Mouse (Mus musculus): Measurements from ENCODE around the gene Rftn1. TPM values are rescaled to one million over a fixed set of nuclear protein-coding genes. Genes with fewer than 3 reads are reported as not detected.
A peak's percentile ranks its signal among the peaks of the same experiment; 100 is the strongest.

Gene Rftn1
- polyA plus RNA-seq, 1 experiment from 2014 or later, result 14.8 TPM

DNA sequence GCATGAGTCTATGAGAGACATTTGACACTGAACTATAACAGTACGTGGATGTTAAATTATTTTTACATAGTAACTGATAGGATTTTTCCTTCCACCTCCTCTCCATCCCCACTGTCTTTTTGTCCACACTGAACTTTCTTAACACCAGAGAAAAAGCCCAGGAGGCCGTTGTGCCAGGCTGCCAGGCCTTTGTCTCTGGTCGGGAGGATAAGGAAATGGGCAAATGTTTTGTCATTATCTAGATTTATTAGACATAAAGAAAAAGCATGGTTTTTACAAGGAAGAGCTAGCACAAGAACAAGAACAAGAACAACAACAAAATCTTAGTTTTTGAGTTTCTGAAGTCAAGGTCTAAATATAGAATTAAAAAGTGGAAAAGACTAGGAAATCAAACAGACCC, 4.1 kb upstream of the Rftn1 start:
- no peaks in the 10 kb centered on the region for H3K9me3 ChIP-seq (replicated peaks; ENCODE audit: control insufficient read depth, low read length)
- ATAC-seq, result no peak
- WGBS, result 60% methylated on average over 3 of the region's 3 CpGs
- no peak overlapping the region for H3K27ac ChIP-seq (ENCODE audit: low read depth, low read length)
- H3K4me2 ChIP-seq (ENCODE audit: low read length), result no peak overlapping the region
- peaks cover 3% of the 10 kb centered on the region; the same call in 1 of the 2 replicates for H3K4me1 ChIP-seq (ENCODE audit: control insufficient read depth, insufficient read depth, low read length)
- H3K36me3 ChIP-seq (ENCODE audit: control insufficient read depth, insufficient read depth, low read length), result no peaks in the 10 kb centered on the region
- no peak overlapping the region for H3K9ac ChIP-seq (ENCODE audit: low read length)
- H3K27me3 ChIP-seq (replicated peaks; ENCODE audit: control insufficient read depth, insufficient read depth, low read length), result peaks cover 15% of the 10 kb centered on the region
- no peak for DNase-seq (ENCODE audit: low spot score)
- H3K4me3 ChIP-seq (ENCODE audit: low read depth, low read length), result no peak overlapping the region

DNA sequence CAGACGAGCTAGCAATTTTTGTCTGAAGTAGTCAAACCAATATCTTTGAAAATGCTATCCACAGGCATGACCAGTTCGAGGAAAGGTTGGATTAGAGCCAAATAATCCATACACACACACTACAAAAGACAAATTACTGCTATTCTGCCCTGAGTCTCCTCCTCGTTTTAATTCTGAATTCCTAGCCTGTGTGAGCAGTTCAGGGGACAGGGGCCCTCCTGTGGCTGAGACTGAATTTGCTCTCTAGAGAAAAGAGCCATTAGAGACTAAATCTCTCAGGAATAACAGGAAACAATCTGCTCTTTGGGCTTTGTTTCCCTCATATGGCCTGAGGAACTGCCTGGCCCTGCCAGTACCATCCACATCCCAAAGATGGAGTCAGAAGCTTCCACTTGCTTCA, 3.2 kb upstream of the Rftn1 start:
- Histone ChIP-seq H3K4me2 (ENCODE audit: low read length) (no peak overlapping the region), H3K9me3 (replicated peaks; ENCODE audit: control insufficient read depth, low read length) (no peaks in the 10 kb centered on the region), H3K9ac (ENCODE audit: low read length) (no peak overlapping the region), H3K4me3 (ENCODE audit: low read depth, low read length) (no peak overlapping the region), H3K36me3 (ENCODE audit: control insufficient read depth, insufficient read depth, low read length) (no peaks in the 10 kb centered on the region), H3K27ac (ENCODE audit: low read depth, low read length) (no peak overlapping the region), H3K27me3 (replicated peaks; ENCODE audit: control insufficient read depth, insufficient read depth, low read length) (peaks cover 15% of the 10 kb centered on the region), H3K4me1 (ENCODE audit: control insufficient read depth, insufficient read depth, low read length) (peaks cover 3% of the 10 kb centered on the region; the same call in 1 of the 2 replicates)
- DNase-seq (ENCODE audit: low spot score) (peak; percentile 72), ATAC-seq (peak; percentile 47; the same call in 1 of the 2 replicates)
- WGBS, result 27% methylated on average over 3 of the region's 3 CpGs

DNA sequence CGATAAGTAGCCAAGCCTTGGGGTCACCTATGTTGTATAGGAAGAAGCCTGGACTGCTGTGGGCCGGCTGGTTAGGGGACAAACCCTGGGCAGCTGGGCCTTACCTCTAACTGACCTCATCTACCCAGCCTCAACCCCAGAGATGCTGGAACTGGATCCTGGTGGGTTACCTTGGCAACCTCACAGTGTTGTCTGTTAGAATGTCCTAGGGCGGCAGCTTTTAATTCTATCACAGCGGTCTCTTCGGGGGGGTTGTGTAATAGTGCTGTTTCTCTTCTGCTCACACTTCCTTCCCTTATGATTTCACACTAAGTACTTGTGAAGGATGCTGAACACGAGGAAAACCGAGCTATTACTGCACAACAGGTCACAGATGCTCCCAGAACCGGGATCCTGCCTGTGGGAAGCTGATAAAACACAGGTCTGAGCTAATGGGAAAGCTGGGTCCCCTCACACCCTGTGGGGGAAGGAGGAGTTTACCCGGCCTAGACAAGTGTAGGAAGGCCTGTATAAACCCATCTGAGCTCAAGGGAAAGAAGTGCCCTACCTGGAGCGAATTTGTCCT, 2.0 kb upstream of the Rftn1 start:
- Histone ChIP-seq H3K9ac (ENCODE audit: low read length) (no peak overlapping the region), H3K36me3 (ENCODE audit: control insufficient read depth, insufficient read depth, low read length) (no peaks in the 10 kb centered on the region), H3K27ac (ENCODE audit: low read depth, low read length) (no peak overlapping the region), H3K4me3 (ENCODE audit: low read depth, low read length) (no peak overlapping the region), H3K9me3 (replicated peaks; ENCODE audit: control insufficient read depth, low read length) (no peaks in the 10 kb centered on the region), H3K4me1 (ENCODE audit: control insufficient read depth, insufficient read depth, low read length) (peaks cover 3% of the 10 kb centered on the region; the same call in 1 of the 2 replicates), H3K27me3 (replicated peaks; ENCODE audit: control insufficient read depth, insufficient read depth, low read length) (peaks cover 15% of the 10 kb centered on the region), H3K4me2 (ENCODE audit: low read length) (no peak overlapping the region)
- ATAC-seq (no peak), DNase-seq (ENCODE audit: low spot score) (no peak)
- 32% methylated on average over 10 of the region's 10 CpGs for whole genome bisulfite sequencing

DNA sequence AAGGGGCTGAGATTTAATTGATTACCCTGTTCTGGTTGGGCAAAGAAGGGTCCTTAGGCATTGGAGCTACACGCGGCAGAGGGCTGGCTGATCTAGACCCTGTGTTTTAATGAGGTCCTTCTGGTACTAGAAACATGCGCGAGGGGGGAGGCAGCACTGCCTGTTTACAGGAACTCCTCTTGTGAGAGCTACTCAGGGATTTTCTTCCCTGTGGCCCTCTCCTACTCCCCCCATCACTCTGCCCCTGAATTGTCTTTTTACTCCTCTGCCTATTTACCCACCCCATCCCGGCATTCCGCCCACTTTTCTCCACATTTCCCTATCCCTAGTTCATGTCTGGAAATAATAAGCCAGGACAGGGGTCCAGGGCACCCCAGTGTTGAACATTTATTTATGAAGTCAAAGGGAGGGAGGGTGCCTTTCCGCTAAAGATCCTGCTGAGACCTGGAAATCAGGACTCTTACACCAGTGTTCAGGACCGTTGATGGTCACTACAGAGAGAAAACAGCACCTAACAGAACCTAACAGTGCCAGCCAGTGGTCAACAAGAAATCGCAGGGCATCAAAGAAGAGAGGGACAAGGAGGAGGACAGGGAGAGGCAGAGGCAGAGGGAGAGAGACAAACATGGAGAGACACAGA, 964 bp upstream of the Rftn1 start:
- DNase-seq (ENCODE audit: low spot score), result no peak
- no peaks in the 10 kb centered on the region for H3K9me3 ChIP-seq (replicated peaks; ENCODE audit: control insufficient read depth, low read length)
- 53% methylated on average over 9 of the region's 9 CpGs for WGBS
- H3K4me3 ChIP-seq (ENCODE audit: low read depth, low read length), result no peak overlapping the region
- ATAC-seq, result no peak
- no peaks in the 10 kb centered on the region for H3K36me3 ChIP-seq (ENCODE audit: control insufficient read depth, insufficient read depth, low read length)
- peaks cover 3% of the 10 kb centered on the region; the same call in 1 of the 2 replicates for H3K4me1 ChIP-seq (ENCODE audit: control insufficient read depth, insufficient read depth, low read length)
- H3K27ac ChIP-seq (ENCODE audit: low read depth, low read length), result no peak overlapping the region
- H3K27me3 ChIP-seq (replicated peaks; ENCODE audit: control insufficient read depth, insufficient read depth, low read length), result peaks cover 15% of the 10 kb centered on the region
- H3K4me2 ChIP-seq (ENCODE audit: low read length), result no peak overlapping the region
- H3K9ac ChIP-seq (ENCODE audit: low read length), result no peak overlapping the region

DNA sequence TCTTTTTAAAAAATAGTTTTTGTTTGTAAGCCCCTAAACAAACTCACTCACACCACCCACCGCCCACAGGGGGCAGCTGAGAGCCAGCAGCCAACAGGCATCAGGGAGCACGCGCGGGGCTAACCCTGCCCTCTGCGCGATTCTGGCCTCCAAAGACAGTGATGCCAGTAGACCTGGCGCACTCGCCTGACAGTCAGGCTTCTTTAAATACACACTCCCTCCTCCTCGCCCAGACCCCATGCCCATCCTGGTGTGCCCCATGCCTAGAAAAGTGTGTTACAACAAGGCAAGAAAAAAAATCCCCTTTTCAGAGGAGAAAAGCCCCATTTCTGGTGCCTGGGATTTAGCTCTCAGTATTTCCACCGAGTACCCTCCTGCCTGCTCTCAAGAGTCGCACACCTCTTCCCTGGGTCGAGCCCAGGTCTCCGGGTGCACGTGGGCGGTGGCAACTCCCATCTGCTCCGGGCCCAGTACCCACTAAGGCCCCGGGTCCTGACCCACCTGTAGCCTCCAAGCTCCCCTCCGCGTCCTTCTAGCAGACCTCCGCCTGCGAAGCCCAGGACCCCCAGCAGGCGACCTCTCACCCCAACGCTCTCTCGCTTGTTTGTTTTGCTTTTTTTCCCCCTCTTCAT, 977 bp downstream of the Rftn1 start:
- Histone ChIP-seq H3K27ac (ENCODE audit: low read depth, low read length) (0 out of 2 replicates have a peak overlapping the region, but pooled peaks have one; percentile 33), H3K4me2 (ENCODE audit: low read length) (peak overlapping the region; percentile 100), H3K27me3 (replicated peaks; ENCODE audit: control insufficient read depth, insufficient read depth, low read length) (peaks cover 15% of the 10 kb centered on the region), H3K4me1 (ENCODE audit: control insufficient read depth, insufficient read depth, low read length) (peaks cover 4% of the 10 kb centered on the region; the same call in 1 of the 2 replicates), H3K9ac (ENCODE audit: low read length) (peak overlapping the region; percentile 70), H3K4me3 (ENCODE audit: low read depth, low read length) (peak overlapping the region; percentile 61), H3K36me3 (ENCODE audit: control insufficient read depth, insufficient read depth, low read length) (no peaks in the 10 kb centered on the region), H3K9me3 (replicated peaks; ENCODE audit: control insufficient read depth, low read length) (no peaks in the 10 kb centered on the region)
- DNase-seq (ENCODE audit: low spot score), result peak; percentile 61
- ATAC-seq, result peak; percentile 56; the same call in 1 of the 2 replicates
- under 1% methylated on average over 24 of the region's 24 CpGs for WGBS

DNA sequence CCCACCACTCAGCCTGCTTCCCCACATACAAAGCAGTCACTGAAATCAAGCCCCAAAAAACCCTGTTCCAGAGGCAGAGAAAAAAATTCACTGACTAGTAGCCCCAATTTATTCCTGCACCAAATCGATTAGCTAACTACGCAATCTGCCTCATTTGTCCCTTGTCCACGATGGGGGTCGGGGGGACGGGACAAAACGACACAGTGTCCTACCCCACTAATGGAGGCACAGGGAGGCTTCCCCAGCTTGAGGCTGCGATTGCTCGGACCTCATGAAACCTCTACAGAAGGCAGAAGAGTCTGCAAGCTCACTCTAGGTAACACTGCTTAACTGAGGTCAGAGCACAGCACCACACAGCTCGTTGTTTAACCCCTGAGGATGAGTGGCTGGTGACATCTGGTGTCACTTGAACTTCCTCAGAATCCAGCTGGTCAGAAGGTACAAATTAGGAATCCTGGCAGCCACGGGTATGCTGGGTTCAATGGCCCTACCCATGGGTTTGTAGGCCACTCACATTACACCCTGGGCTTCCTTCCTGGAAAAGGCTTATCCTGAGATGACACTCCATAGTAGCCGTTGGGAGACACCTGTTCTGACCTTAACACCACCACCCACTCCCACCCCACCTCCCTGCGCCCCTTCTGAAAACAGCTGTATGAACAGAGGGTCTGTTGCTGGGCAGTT, 1.7 kb downstream of the Rftn1 start:
- Histone ChIP-seq H3K9ac (ENCODE audit: low read length) (no peak overlapping the region), H3K36me3 (ENCODE audit: control insufficient read depth, insufficient read depth, low read length) (no peaks in the 10 kb centered on the region), H3K4me3 (ENCODE audit: low read depth, low read length) (peak overlapping the region; percentile 61; the same call in 1 of the 2 replicates), H3K4me1 (ENCODE audit: control insufficient read depth, insufficient read depth, low read length) (peaks cover 5% of the 10 kb centered on the region; the same call in 1 of the 2 replicates), H3K9me3 (replicated peaks; ENCODE audit: control insufficient read depth, low read length) (no peaks in the 10 kb centered on the region), H3K4me2 (ENCODE audit: low read length) (peak overlapping the region; percentile 100), H3K27ac (ENCODE audit: low read depth, low read length) (no peak overlapping the region), H3K27me3 (replicated peaks; ENCODE audit: control insufficient read depth, insufficient read depth, low read length) (peaks cover 15% of the 10 kb centered on the region)
- no peak for DNase-seq (ENCODE audit: low spot score)
- ATAC-seq, result 0 out of 2 replicates have a peak, but pooled peaks have one; percentile 8
- 73% methylated on average over 12 of the region's 12 CpGs for WGBS

DNA sequence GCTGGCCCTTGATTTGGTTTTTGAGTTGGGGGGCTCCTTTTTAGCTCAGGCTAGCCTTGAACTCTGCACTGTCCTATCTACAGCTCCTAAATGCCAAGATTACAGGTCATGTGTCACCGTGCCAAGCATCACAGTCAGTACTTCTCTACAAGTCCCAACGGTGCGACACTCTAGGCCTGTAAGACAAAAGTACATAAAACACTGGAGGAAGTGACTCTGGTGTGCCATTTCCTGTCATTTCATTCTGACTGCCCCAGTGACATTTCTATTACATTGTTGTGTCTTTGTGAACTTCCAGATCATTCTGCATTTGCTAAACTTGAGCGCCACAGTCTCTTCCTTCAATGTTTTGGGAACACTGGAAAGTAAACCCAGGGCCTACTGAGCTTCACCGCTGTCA, 4.9 kb downstream of the Rftn1 start:
- Histone ChIP-seq H3K9me3 (replicated peaks; ENCODE audit: control insufficient read depth, low read length) (no peaks in the 10 kb centered on the region), H3K27ac (ENCODE audit: low read depth, low read length) (no peak overlapping the region), H3K4me2 (ENCODE audit: low read length) (no peak overlapping the region), H3K4me3 (ENCODE audit: low read depth, low read length) (no peak overlapping the region), H3K4me1 (ENCODE audit: control insufficient read depth, insufficient read depth, low read length) (peaks cover 4% of the 10 kb centered on the region; the same call in 1 of the 2 replicates), H3K9ac (ENCODE audit: low read length) (no peak overlapping the region), H3K36me3 (ENCODE audit: control insufficient read depth, insufficient read depth, low read length) (no peaks in the 10 kb centered on the region), H3K27me3 (replicated peaks; ENCODE audit: control insufficient read depth, insufficient read depth, low read length) (peaks cover 9% of the 10 kb centered on the region)
- DNase-seq (ENCODE audit: low spot score), result no peak
- whole genome bisulfite sequencing, result 88% methylated on average over 5 of the region's 5 CpGs
- ATAC-seq, result no peak

DNA sequence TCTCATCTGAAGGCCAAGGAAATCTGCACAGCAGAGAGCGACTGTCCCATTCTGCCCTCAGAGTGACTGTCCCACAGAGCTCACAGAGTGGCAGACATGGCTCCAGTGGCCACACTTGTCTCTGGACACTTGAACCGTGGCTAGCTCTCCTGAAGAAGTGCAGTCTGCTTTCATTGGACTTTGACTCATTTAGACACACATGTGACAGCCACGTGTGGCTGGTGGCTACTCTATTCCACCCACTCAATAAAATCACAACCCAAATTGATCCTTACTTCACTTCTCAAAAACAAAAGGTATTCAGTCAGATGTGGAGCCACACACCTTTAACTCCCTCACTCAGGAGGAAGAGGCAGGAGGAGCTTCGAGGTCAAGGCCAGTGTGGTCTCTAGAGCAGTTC, 5.4 kb downstream of the Rftn1 start:
- no peak for DNase-seq (ENCODE audit: low spot score)
- Histone ChIP-seq H3K27ac (ENCODE audit: low read depth, low read length) (no peak overlapping the region), H3K36me3 (ENCODE audit: control insufficient read depth, insufficient read depth, low read length) (no peaks in the 10 kb centered on the region), H3K9ac (ENCODE audit: low read length) (no peak overlapping the region), H3K27me3 (replicated peaks; ENCODE audit: control insufficient read depth, insufficient read depth, low read length) (peaks cover 5% of the 10 kb centered on the region; the same call in 1 of the 2 replicates), H3K9me3 (replicated peaks; ENCODE audit: control insufficient read depth, low read length) (no peaks in the 10 kb centered on the region), H3K4me2 (ENCODE audit: low read length) (no peak overlapping the region), H3K4me3 (ENCODE audit: low read depth, low read length) (no peak overlapping the region), H3K4me1 (ENCODE audit: control insufficient read depth, insufficient read depth, low read length) (0 out of 2 replicates have a peak, but pooled peaks cover 2% of the 10 kb centered on the region)
- WGBS, result 87% methylated on average over 4 of the region's 4 CpGs
- no peak for ATAC-seq

Data from forebrain, embryonic 14.5 days (tissue).